Mouse (Mus musculus) ES-E14 (cell line): ENCODE results near the gene Gm128.

Experiments
- ZC3H11A ChIP-seq: IDR thresholded peaks from 2 replicates; pipeline ENCODE4 v1.6.1; 2012; ENCODE audit warnings: low read depth, mild to moderate bottlenecking, inconsistent platforms, low read length, borderline replicate concordance
- ZNF384 ChIP-seq: IDR thresholded peaks from 2 replicates; pipeline ENCODE4 v1.6.1; 2012; ENCODE audit warnings: low read depth, low read length, inconsistent platforms

DNA sequence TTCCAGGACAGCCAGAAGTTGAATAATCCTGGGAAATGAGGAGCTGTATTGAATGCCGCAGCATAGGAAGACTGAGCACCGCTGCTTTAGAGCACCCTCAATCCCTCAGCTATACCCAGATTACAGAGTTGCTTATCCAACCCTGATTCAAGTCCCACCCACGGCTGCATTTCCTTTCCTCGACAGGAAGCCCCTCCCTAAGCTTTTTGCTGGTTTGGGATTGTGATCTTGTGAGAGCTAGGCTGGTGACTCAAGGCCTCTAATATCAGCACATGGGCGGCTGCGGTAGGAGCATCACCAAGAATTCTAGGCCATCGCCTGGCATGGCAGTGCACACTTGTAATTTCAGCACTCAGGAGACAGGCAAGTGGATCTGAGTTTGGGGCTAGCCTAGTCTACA is 45.1 kb upstream of the Gm128 start:
- no peak for TF ChIP-seq ZC3H11A
- no peak for TF ChIP-seq ZNF384
